Mouse (Mus musculus) urinary bladder, postnatal 4 days (tissue): ENCODE results near the gene Sult1c2.
"Not testable (repeated sequence)": the region's sequence is repeated elsewhere in the genome, so short reads cannot be mapped to it uniquely, and the experiment has no call there.

Experiments used
- DNase-seq, 2 experiments: peaks; one replicate each; pipeline ENCODE4 v3.0.0; 2021 to 2022; ENCODE audit warnings: low spot score in 2 of 2

Gene Sult1c2

DNA sequence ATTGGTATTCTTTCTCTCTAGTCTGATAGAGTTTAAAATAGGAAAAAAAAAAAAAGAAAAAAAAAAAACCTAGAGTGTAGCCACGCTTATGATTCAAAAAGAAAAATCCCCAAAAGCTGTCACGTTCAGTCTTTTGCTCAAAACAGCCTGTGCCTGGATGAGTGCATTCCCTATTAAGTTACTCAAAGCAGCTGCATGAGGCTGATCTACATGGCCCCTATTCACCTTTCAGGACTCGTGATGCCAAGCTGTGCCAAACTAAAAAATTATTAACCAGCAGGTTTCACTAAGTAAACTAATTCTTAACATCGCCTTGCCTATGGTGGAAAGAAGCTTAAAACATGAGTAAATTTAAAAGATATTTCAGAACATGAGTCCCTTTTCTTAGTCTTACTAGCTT, at the start of gene Sult1c2:
Gene Sult1c2 (minus strand): TSS at position 134 of the 400 bp plus-strand sequence.
- DNase-seq: no peak

- not testable (repeated sequence) for DNase-seq
Measured at GRCm38 (mm10) chr17:53879006-53879675, 33.0 kb upstream of the Sult1c2 start.

DNA sequence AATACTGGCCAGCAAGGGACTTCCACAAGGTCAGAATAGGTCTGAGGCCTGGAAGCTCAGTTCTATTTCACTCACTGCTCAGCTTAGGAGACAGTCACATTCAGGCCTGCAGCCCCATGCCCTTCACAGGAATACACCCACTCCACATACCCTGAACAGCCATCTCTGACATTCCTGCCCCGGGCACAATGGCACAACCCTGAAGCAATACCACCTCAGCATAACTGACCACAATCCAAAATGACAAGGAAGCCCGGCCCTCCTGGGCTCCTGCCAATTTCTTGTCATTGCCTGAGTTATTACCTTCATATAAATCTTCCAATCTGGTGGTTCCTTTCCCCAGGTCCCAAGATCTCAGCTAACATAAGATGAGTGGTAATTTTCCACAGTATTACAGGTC, 28.3 kb upstream of the Sult1c2 start:
- DNase-seq: no peak

GRCm38 (mm10) chr17:53872192-53872591, 26.1 kb upstream of the Sult1c2 start:
- DNase-seq: no peak

DNA sequence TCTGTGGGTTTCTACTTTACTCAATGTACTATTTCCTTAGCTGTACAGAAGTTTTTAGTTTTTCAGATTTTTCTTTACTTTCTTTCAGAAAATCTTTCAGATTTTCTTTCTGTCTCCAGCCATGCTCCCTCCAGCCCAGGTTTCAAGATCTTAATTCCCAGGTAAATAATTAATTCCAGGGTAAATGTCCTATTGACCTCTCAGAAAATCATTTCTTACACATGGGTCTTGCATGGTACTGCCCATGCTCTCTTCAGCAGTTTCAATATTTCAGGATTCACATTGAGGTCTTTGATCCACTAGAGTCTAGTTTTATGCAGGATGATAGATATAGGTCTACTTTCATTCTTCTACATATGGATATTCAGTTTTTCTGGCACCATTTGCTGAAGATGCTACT, 23.8 kb upstream of the Sult1c2 start:
- DNase-seq: no peak

DNA sequence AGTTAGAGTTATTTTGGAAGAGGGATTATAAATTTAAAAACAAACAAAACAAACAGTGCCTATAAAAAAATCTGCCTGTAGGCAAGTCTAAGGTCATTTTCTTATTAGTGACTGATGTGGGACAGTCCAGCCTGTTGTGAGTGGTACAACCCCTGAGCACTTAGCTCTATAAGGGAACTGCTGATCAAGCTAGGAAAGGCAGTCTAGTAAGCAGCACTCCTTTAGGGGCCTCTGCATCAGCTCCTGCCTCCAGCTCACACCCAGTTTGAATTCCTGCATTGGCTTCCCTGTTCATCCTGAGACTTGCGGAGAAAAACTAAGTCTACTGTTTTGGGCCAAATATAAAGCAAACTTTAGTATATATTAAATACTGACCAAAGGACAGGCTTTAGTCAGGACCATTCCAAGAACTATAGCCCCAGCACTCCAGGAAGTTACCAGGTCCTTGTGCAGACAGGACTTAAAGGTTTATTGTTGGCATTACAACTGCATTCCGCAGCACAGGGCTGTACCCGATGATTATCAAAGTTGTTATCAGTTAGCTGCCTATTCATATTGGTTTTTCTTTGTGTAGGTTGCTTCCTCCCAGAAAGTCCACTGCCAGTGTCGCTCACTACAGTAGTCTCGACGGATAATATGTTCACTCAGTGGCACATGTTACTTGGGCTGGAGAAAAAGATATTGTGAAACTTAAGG, 19.3 kb upstream of the Sult1c2 start:
- no peak for DNase-seq

DNA sequence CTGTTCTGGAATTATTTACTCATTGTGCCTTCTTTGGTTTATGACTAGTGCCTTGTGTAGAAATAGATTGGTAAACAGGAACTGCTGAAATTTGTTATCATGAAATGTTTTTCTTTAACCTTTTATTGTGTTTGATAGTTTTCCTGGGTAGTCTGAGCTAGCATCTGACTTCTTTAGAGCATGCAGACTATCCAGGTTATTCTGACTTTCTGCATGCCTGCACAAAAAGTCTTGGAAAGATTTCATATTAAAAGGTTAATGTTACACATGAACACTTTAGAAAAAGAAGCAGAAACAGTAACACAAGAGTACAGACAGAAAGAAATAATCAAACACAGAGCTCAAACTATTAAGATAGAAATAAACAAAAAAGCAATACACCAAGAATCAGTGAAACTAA, 14.4 kb upstream of the Sult1c2 start:
- DNase-seq: no peak

DNA sequence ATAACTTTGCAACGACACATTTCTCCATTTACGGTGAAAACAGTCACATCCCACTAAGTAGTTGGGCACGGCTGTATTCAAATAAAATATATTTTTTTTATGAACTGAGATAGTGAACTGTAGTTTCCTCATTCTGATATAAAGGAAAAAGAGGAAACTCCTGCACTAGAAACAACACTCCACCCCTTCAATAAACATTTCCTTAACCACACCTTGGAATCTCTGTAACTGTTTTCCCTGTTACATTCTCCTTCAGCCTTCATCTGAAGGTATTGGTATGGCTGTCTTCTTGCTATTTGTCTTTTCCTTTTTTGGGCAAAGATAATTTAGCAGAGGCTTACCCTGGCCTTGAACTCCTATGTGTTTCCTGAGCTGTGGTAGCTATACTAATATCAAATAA, 8.9 kb upstream of the Sult1c2 start:
- no peak for DNase-seq

- DNase-seq: no peak
Measured at GRCm38 (mm10) chr17:53845796-53846195, 343 bp downstream of the Sult1c2 start.

DNA sequence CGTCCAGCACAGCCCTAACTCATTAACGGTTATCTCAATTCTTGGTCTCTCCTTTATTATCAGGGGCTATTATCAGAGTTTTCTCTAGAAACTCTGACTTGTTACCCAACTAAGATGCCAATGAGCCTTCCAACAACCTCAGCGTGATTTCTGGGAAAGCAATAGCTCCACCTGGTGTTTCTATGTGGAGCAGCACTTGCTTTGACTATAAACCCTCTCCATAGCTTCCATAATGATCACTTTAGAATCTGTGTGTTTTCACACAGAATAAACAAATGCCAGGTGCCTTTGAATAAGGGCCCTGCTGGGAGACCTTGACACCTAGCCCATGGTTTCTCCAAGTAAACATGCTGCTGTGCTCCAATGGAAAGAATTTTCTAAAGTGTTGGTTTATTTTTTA, 12.8 kb downstream of the Sult1c2 start:
- no peak for DNase-seq

- not testable (repeated sequence) for DNase-seq
Measured at GRCm38 (mm10) chr17:53803974-53804373, 42.2 kb downstream of the Sult1c2 start.

DNA sequence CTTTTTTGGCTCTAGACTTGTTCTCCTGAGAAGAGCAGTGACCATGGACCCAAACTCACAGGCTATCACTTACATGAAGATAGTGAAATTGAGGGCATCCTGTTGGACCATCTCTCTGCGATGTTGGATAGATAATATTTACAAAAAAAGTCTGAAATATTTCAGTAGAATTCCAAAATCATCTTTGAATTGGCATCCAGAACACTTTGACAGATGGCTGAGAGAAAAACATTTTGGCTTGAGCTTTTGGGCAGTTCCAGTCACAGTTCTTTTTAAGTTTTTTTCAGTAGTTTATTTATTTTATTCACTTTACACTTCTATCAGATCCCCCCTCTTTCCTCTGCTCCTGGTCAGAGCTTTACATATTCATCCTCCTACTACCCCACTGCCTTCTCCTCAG, 62.8 kb downstream of the Sult1c2 start:
- DNase-seq: no peak
